Mouse (Mus musculus) hindbrain, embryonic 11.5 days (tissue): Measurements from ENCODE around the gene Pde10a. TPM values are rescaled to one million over a fixed set of nuclear protein-coding genes. Genes with fewer than 3 reads are reported as not detected.

Experiments
- ATAC-seq: fragments of 200-750 bp; cut with Nextera tagmentation; 2 replicates; pipeline ENCODE4 v1.8.0; 2017; ENCODE audit warnings: mild to moderate bottlenecking, moderate TSS enrichment, moderate library complexity; ENCODE audit not compliant: low FRiP score
- DNase-seq: peaks from one replicate; pipeline ENCODE4 v3.0.0-alpha.2; 2015; ENCODE audit warnings: low spot score
- H3K27ac ChIP-seq: fragments of 300-500 bp; sonication (generic); 2 replicates; pipeline ENCODE4 v1.5.1; 2014; ENCODE audit warnings: mild to moderate bottlenecking, low read depth, low read length
- H3K27me3 ChIP-seq: fragments of 300-500 bp; sonication (generic); 2 replicates; pipeline ENCODE4 v1.6.1; 2014; ENCODE audit warnings: mild to moderate bottlenecking, low read length, moderate library complexity, mixed read lengths; ENCODE audit not compliant: control insufficient read depth, insufficient read depth
- H3K36me3 ChIP-seq: fragments of 300-500 bp; sonication (generic); 2 replicates; pipeline ENCODE4 v1.6.1; 2014; ENCODE audit warnings: mild to moderate bottlenecking, low read length, moderate library complexity, mixed read lengths; ENCODE audit not compliant: control insufficient read depth, insufficient read depth
- H3K4me1 ChIP-seq: fragments of 300-500 bp; sonication (generic); replicated peaks from 2 replicates; pipeline ENCODE4 v1.6.1; 2014; ENCODE audit warnings: low read length, mixed read lengths; ENCODE audit not compliant: control insufficient read depth, insufficient read depth
- H3K4me2 ChIP-seq: fragments of 300-500 bp; sonication (generic); replicated peaks from 2 replicates; pipeline ENCODE4 v1.6.1; 2014; ENCODE audit warnings: mild to moderate bottlenecking, low read depth, low read length
- H3K4me3 ChIP-seq: fragments of 300-500 bp; sonication (generic); 2 replicates; pipeline ENCODE4 v1.5.1; 2014; ENCODE audit warnings: low read depth, low read length
- H3K9ac ChIP-seq: fragments of 300-500 bp; sonication (generic); 2 replicates; pipeline ENCODE4 v1.6.1; 2014; ENCODE audit warnings: low read depth, low read length
- H3K9me3 ChIP-seq: fragments of 300-500 bp; sonication (generic); 2 replicates; pipeline ENCODE4 v1.6.1; 2016; ENCODE audit warnings: low read length; ENCODE audit not compliant: control insufficient read depth
- WGBS: fragments of 180-500 bp; shearing (Covaris S2); extraction: QIAGEN DNeasy Blood & Tissue Kit; methylation state at CpG from one replicate; pipeline ENCODE4 v1.1.7; 2014; 5-methylcytosine and 5-hydroxymethylcytosine counted together
- polyA plus RNA-seq: library from polyadenylated mRNA; unstranded; fragments of >200 nt; fragmentation: Nextera tagmentation; extraction: Ambion mirVana; gene quantifications from 2 replicates; pipeline ENCODE4 v1.2.1, GENCODE M21; 2014

Gene Pde10a
- polyA plus RNA-seq, result 5.7 and 7.6 TPM in 2 replicates

- WGBS, result 2% methylated on average over 22 of the region's 22 CpGs
- Histone ChIP-seq H3K36me3 (no peaks in the 10 kb centered on the region), H3K4me3 (peak within 1 kb of the TSS; percentile 51), H3K4me2 (peak within 1 kb of the TSS; percentile 92), H3K4me1 (peaks cover 6% of the 10 kb centered on the region), H3K27me3 (peaks cover 26% of the 10 kb centered on the region), H3K9me3 (no peaks in the 10 kb centered on the region), H3K9ac (peak within 1 kb of the TSS; percentile 68), H3K27ac (no peak within 1 kb of the TSS)
- ATAC-seq (peak; percentile 75), DNase-seq (peak; percentile 53)
These were observed at the start of gene Pde10a for GRCm38 (mm10) chr17:8525225-8525721. Gene Pde10a (plus strand): TSS chr17:8525372.

DNA sequence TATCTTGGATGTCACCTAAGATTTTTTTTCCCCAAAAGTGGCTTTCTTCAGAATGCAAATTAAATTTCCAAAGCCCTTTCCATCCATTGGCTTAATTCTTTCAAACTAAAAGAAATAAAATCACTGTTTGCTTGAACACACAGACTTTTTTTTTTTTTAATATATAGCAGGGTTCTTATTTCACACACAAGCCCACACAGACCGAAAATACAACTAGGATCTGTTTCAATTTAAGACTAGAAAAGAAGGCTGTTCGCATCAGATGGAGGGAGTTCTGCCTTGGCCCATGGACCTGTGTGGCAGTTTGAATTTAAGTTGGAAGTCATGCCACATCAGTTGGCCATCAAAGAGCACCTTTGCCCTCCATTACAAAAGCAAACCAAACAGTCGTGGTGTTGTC, 46.6 kb upstream of the Pde10a start:
- WGBS, result 87% methylated on average over 3 of the region's 3 CpGs
- Histone ChIP-seq H3K27me3 (no peaks in the 10 kb centered on the region), H3K9me3 (no peaks in the 10 kb centered on the region), H3K4me1 (no peaks in the 10 kb centered on the region), H3K4me3 (no peak overlapping the region), H3K4me2 (no peak overlapping the region), H3K9ac (no peak overlapping the region), H3K27ac (no peak overlapping the region), H3K36me3 (no peaks in the 10 kb centered on the region)
- no peak for ATAC-seq
- DNase-seq, result no peak

DNA sequence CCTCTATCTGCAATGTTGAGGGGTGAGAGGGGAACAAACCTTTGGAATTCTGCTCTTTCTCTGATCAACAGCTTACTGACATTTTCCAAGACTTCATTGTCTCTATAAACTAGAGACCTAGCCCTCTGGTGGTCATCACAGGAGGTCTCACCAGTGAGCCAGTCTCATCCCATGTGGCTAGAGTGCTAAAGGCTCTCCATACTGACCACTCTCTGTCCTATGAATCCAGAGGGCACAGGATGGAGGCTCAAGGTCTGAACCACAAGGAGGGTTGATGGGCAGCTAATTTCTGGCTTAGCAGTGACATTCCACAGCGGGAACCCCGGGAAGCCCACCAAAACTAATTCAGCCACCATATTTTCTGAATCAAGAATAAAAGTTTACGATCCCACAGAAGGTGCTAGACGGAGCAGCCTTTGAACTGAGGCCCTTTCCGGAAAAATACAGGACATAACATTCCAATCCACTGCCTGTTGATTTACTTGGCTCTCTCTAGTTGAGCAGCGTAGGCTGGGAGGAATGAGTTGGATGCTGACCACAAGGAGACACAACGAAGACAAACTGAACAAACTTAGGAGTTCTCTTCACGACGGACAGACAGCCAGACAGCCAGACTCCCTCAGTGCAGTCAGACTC, 45.6 kb upstream of the Pde10a start:
- Histone ChIP-seq H3K4me2 (no peak overlapping the region), H3K9me3 (no peaks in the 10 kb centered on the region), H3K4me3 (no peak overlapping the region), H3K27ac (no peak overlapping the region), H3K9ac (no peak overlapping the region), H3K4me1 (no peaks in the 10 kb centered on the region), H3K36me3 (no peaks in the 10 kb centered on the region), H3K27me3 (no peaks in the 10 kb centered on the region)
- DNase-seq (no peak), ATAC-seq (no peak)
- 83% methylated on average over 9 of the region's 9 CpGs for WGBS

DNA sequence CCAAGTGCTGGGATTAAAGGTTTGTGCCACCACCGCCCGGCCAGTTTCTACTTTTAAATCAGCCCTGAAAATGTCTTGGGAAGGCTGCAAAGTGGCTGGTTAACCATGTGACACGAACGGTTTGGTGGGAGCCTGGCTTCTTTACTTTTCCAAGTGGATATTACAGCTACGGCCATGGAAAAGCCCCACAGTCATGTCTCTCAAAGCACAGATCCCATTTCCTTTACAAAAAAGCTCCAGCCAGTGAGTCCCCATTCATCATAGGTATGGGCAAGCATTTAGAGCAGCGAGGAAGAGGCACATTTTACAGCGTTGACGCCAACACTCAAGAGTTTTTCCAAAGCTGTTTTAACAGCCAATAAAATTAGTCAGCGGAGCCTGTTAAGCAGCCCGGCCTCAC, 43.4 kb upstream of the Pde10a start:
- Histone ChIP-seq H3K27ac (no peak overlapping the region), H3K4me1 (no peaks in the 10 kb centered on the region), H3K4me3 (no peak overlapping the region), H3K36me3 (no peaks in the 10 kb centered on the region), H3K9me3 (no peaks in the 10 kb centered on the region), H3K27me3 (no peaks in the 10 kb centered on the region), H3K4me2 (no peak overlapping the region), H3K9ac (no peak overlapping the region)
- no peak for DNase-seq
- ATAC-seq, result no peak
- WGBS, result 89% methylated on average over 10 of the region's 10 CpGs

DNA sequence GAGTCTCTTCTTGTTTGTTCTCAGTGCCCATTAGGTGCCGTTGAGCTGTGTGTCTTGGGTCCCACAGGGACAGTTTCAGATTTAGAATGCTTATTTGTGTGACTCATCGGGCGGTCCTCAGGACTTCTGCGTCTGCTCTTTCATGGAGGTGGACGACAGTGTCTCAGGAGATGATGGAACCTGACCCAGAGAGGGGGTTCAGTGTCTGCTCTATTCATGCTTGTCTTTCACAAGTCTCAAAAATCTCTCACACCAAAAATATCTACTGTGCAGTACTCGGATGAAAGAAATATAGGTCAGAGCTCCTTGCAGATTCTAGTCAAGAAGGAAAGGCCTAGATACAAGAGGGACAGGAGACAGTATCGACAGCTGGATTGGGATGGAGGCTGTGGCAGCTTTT, 42.3 kb upstream of the Pde10a start:
- Histone ChIP-seq H3K4me3 (no peak overlapping the region), H3K9me3 (no peaks in the 10 kb centered on the region), H3K9ac (no peak overlapping the region), H3K4me2 (no peak overlapping the region), H3K36me3 (no peaks in the 10 kb centered on the region), H3K27ac (no peak overlapping the region), H3K4me1 (no peaks in the 10 kb centered on the region), H3K27me3 (no peaks in the 10 kb centered on the region)
- 82% methylated on average over 7 of the region's 7 CpGs for WGBS
- ATAC-seq, result no peak
- DNase-seq, result no peak

- Histone ChIP-seq H3K9ac (no peak overlapping the region), H3K27me3 (no peaks in the 10 kb centered on the region), H3K4me2 (no peak overlapping the region), H3K27ac (no peak overlapping the region), H3K36me3 (no peaks in the 10 kb centered on the region), H3K4me1 (no peaks in the 10 kb centered on the region), H3K4me3 (no peak overlapping the region), H3K9me3 (no peaks in the 10 kb centered on the region)
- WGBS, result 55% methylated on average over 3 of the region's 3 CpGs
- no peak for ATAC-seq
- no peak for DNase-seq
These were observed 40.9 kb upstream of the Pde10a start for GRCm38 (mm10) chr17:8484246-8484645.

DNA sequence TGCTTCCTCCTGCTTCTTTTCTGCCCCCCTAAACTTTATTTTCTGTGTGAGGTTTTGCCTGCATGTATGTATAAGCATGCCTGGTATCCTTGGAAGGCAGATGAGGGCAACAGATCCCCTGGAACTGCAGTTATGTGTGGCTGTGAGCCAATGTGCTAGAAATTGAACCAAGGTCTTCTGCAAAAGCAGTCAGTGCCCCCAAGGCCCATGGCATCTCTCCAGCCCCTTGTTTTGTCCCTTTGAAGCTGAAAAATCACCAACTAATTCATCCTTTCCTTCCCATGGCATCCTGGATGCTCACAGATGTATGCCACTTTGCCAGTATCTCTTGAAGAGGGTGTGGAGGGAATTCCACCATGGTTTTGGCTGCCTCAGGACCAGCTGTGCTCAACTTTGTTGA, 40.0 kb upstream of the Pde10a start:
- DNase-seq, result no peak
- Histone ChIP-seq H3K4me2 (no peak overlapping the region), H3K27ac (no peak overlapping the region), H3K36me3 (no peaks in the 10 kb centered on the region), H3K4me3 (no peak overlapping the region), H3K9me3 (no peaks in the 10 kb centered on the region), H3K4me1 (no peaks in the 10 kb centered on the region), H3K9ac (no peak overlapping the region), H3K27me3 (no peaks in the 10 kb centered on the region)
- ATAC-seq, result no peak

GRCm38 (mm10) chr17:8487824-8488223, 37.3 kb upstream of the Pde10a start:
- Histone ChIP-seq H3K9ac (no peak overlapping the region), H3K27me3 (no peaks in the 10 kb centered on the region), H3K27ac (no peak overlapping the region), H3K9me3 (no peaks in the 10 kb centered on the region), H3K4me3 (no peak overlapping the region), H3K4me1 (no peaks in the 10 kb centered on the region), H3K36me3 (no peaks in the 10 kb centered on the region), H3K4me2 (no peak overlapping the region)
- DNase-seq, result no peak
- WGBS, result 61% methylated on average over 12 of the region's 12 CpGs
- no peak for ATAC-seq

- no peak for DNase-seq
- Histone ChIP-seq H3K4me3 (no peak overlapping the region), H3K9me3 (no peaks in the 10 kb centered on the region), H3K36me3 (no peaks in the 10 kb centered on the region), H3K27ac (no peak overlapping the region), H3K9ac (no peak overlapping the region), H3K27me3 (no peaks in the 10 kb centered on the region), H3K4me2 (no peak overlapping the region), H3K4me1 (no peaks in the 10 kb centered on the region)
- ATAC-seq, result no peak
- 89% methylated on average over 5 of the region's 5 CpGs for WGBS
These were observed 34.2 kb upstream of the Pde10a start for GRCm38 (mm10) chr17:8490971-8491370.
